Mouse (Mus musculus): Measurements from ENCODE around the gene Nell2.
"Not testable (repeated sequence)": the region's sequence is repeated elsewhere in the genome, so short reads cannot be mapped to it uniquely, and the experiment has no call there.

The Nell2 gene

DNA sequence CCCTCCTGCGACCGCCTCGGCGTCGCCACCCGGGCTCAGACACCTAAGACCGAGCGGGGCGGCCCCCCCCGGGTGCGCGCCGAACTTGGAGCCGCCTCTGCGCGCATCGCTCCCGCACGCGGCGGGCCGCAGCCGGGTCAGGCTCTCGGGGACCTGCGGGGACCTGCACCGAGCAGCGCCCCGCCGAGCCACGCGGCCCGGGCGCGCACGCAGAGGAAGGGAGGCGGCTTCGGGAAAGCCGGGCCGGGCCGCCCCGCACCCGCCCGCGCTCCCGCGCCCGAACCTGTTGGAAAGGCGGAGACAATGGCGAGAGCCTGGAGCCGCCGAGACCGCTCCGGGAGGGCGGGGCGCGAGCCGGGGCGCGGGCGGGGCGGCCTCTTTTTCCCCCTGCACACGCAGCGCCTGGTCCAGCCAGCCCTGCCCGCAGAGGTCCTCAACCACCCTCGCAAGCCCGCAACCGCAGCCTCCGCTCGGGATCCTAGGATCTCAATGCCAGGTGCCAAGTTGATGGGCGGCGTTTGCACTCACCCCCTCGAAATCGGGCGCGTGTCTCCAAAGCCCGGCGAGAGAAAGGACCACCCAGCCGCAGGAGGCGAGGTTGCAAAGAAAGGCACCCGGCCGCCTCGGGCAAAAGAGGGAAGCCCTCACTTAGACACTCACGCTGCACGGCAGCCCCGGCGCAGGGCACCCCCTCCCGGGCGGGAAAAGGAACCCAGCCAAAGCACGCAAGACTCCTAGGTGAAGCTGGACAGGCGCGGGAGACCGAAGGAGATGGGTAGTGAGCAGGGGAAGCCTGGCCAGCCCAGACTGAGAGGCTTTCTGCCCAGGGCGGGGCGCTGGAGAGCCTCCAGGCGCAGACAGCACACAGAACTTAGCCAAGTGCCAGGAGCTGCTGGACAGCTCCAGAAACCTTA is at the start of gene Nell2:
Gene Nell2 (minus strand): TSS at position 612 of the 914 bp plus-strand sequence.
- peak; percentile 70 to 81 for DNase-seq (ENCODE audit: low spot score in 2 of 2)

GRCm38 (mm10) chr15:95574661-95575060 is 46.3 kb upstream of the Nell2 start:
- DNase-seq (ENCODE audit: low spot score in 2 of 2), result peak; percentile 66 to 80

DNA sequence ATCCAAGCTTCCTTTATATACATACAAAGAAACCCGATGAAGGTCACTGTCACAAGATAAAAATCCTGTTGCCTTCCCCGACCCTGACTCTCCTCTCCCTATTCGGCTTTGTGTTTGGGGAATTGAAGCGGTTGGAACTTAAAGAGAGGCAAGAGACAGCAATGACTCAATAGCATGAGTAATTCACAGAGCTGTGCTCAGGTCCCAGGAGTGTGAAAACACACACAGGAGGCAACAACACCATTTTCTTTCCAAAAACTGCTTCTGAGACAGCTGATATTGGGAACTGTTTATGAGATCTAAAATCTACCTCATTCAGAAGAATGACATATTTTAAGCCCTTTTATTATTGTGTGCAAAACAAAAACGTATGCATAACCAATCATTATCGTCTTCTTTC is 41.2 kb upstream of the Nell2 start:
- no peak for DNase-seq (ENCODE audit: low spot score in 2 of 2)

- DNase-seq (ENCODE audit: low spot score in 2 of 2), result no peak
Measured at GRCm38 (mm10) chr15:95565160-95565559, 36.8 kb upstream of the Nell2 start.

DNA sequence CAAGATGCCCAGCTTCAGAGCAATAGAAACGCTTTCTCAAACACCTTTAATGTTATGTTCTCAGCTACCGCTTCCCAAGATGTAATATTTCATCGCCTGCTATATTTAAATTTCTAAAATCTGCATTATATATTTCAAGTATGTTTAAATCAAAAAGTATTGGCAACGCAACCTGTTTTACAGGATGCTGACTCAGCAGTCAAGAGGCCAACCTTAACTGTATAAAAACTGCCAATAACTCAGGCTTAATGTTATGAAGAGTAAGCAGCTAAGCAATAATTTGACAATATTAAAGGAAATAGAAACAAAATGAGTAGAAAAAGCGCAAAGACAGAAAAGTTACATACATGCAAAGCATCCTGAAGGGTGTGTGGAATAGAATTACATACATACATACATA is 32.9 kb upstream of the Nell2 start:
- no peak for DNase-seq (ENCODE audit: low spot score in 2 of 2)

DNA sequence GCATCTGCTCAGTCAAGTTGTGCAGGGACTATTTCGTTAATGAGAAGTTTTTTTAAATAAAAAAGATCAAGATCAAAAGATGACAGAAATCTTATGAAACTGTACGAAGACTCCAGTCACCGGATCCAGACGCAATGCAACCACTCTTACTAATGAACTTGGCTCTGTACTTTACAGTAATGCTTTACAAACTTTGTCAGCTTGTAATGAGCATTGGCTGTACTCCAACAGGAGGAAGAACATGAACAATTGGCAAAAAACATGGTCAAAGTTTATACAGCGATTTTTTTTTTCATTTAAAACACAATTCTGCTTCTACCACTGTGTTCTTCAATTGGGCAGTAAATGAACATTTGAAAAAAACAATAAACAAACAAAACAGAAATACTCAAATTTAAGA is 21.7 kb upstream of the Nell2 start:
- DNase-seq (ENCODE audit: low spot score in 2 of 2), result no peak

DNA sequence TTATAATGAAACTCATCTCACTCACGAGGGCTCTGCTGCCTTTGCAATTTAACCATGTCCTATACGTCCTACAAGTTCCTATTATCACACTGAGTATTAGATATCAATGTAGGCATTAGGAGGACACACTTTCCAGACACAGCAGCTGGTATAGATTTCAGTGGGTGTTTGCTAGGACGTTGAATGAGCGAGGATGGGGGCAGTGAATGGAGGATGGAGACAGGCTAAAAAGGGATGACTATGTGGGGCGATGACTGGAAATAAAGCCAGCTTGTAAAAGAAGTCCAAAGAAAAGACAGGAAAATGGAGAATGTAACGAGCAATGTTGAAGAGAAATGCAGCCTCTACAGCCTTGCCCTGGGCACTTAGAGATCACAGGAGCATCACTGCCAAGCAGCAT is 14.3 kb upstream of the Nell2 start:
- peak; percentile 37 to 48 for DNase-seq (ENCODE audit: low spot score in 2 of 2)

DNA sequence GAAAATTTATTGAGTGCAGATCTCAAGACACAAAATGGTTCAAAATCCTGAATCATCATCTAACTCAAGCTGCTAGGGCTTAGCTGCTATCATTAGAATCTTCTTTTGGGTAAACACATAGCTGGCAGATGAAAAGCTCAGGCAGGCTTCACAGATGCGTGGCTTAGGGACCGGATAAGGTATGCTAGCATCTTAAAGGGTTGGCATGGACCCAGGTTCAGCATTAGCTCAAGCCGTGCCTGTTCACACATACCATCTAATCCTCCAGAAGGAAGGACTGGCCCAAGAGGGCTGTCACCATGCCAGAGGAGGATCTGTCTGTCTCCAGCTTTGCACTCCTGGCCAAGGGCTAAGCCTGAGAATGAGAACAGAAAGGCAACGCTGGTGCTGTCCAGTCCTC is 8.4 kb upstream of the Nell2 start:
- DNase-seq (ENCODE audit: low spot score in 2 of 2), result peak in 1 of 2 experiments; percentile 29

- DNase-seq (ENCODE audit: low spot score in 2 of 2), result peak; percentile 41 to 64
Measured at GRCm38 (mm10) chr15:95536230-95536629, 7.9 kb upstream of the Nell2 start.

DNA sequence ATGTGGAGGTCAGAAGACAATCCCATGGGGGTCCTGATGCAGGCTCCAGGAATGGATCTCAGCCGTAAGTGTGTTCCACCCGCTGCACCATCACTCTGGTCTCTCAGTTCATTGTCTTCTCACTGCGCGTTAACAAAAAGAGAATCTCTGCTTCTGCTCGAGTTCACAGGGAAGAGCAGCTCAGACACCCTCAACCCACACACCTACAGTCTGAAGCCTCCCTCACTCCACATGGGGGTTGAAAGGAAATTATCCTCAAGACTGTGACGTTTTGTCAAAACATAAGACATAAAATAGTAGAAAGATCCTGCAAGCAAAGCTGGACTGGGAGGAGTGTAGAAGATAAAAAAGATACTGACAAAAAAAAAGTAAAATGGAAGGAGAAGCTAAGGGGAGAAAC is 6.3 kb upstream of the Nell2 start:
- no peak for DNase-seq (ENCODE audit: low spot score in 2 of 2)

GRCm38 (mm10) chr15:95527461-95527947 is 855 bp downstream of the Nell2 start:
- peak in 1 of 2 experiments; percentile 48 for DNase-seq (ENCODE audit: low spot score in 2 of 2)

DNA sequence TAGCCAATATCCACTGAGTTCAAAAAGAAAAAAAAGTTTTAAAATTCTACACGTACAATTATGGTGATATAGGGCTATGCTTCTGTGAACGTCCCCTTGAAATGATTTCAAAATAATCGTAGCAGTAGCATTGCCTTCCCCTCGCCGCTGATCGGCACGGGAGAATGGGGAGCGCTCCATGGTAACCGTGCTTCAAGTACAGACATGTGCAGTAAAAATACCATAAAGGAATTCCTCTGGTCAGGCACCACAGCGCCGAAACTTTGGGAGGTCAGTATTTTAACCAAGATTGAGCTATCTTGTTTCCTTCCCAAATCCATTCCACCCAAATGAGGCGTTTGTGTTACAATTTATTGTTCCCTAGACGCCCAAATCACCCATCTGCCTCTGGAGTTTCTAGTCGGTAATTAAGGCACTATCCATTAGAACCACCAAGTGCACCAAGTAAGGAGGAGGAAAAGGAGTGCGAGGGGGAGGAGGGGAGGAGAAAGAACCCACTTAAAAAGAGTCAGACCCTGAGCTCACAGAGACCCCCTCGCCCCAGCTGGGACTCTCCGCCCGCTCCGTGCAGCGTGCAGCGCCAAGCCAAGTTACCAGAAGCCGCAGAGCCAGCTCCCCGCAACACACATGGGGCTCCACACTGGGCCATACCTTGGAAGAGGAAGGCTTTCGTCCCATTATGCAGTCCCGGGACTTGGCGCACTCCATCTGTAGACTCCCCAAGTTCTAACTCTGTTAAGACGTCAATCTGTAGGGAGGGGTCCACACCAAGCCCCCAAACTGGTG is 1.5 kb downstream of the Nell2 start:
- no peak for DNase-seq (ENCODE audit: low spot score in 2 of 2)

GRCm38 (mm10) chr15:95525997-95526396 is 2.4 kb downstream of the Nell2 start:
- DNase-seq (ENCODE audit: low spot score in 2 of 2), result peak; percentile 75 to 79

GRCm38 (mm10) chr15:95518204-95518603 is 10.2 kb downstream of the Nell2 start:
- no peak for DNase-seq (ENCODE audit: low spot score in 2 of 2)

DNA sequence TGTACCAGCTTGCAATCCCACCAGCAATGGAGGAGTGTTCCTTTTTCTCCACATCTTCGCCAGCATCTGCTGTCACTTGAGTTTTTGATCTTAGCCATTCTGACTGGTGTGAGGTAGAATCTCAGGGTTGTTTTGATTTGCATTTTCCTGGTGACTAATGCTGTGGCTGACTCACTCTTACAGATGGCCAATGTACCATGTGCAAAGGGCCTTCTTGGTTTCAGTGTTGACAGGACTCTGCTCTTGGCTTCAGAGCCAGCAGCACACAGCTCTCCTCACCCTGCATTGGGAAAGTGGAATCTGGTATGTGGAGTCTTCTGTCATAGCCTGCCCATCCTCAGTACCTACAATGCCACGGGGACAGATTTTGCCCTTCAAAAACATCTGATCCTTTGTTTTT is 15.1 kb downstream of the Nell2 start:
- not testable (repeated sequence) for DNase-seq (ENCODE audit: low spot score in 2 of 2)

DNA sequence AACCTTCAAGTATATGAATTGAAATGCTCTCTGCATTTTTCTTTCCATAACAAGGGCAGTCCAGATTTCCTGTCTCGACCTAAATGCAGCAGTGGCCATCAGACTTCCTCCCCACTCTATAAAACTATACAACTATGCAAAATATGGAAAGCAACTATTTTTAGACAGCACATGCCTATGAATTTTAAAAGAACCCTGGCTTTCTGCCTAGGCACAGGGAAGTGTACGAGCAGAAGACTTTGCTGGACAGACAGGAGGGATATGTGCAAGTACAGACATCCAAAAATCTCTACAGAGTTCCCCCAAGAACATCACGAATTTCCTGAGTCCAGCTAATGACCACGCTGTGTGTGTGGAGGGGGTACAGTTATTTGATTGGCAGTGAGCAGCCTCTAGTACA is 32.7 kb downstream of the Nell2 start:
- no peak for DNase-seq (ENCODE audit: low spot score in 2 of 2)

GRCm38 (mm10) chr15:95495193-95495592 is 33.2 kb downstream of the Nell2 start:
- DNase-seq (ENCODE audit: low spot score in 2 of 2), result no peak

DNA sequence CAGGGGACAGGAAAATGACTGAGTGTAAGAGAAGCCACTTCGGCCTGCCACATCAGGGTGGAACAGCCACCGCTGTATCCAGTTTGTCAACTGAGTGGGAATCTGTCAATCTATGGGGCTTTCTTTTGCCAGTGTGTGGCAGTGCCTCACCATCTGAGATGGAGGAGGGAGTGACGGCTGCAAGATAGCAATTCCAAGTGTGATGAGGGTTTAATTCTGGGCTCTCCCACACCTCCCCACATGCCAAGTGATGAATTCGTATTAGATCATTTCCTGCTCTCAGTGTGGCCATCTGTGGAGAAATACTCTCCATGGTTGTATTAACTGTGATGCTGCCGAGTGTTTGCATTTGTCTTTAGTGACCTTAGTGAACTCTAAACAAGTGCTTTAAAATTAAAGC is 36.2 kb downstream of the Nell2 start:
- peak; percentile 69 to 80 for DNase-seq (ENCODE audit: low spot score in 2 of 2)

DNA sequence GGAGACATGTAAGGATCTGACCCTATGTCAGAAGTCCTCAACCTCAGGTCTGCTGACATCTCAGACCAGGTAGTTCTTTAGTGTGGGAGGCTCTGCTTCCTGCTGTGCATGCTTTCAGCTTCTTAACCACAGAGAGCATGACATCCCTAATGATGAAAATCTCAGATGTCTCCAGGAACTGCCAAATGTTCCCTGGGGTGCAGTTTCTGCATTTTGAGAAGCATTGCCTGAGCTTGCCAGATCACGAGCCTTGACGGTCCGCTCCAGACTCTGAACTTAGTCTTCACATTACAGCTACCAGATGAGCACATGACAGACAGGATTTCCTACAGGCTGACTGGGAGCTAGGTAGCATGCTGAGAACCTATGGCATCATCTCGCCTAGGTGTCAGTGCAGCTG is 39.2 kb downstream of the Nell2 start:
- no peak for DNase-seq (ENCODE audit: low spot score in 2 of 2)

DNA sequence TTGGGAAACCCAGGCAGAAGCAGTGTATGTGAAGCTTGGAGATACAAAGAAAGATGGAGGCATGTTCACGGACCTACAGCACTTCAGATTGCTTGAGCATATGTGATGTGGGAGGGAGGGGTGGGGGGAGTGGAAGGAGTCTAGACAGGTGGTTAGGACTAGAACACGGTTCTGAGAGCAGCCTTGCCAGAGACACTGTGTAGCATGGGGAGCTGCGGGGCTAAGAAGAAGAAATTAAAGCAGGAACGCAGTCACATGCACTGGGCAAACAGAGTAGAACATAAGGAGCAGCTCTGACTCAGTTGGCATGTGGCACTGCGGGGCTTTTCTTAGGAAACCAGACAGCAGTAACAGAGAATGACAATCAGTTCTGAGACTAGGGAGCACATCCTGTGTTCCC is 40.4 kb downstream of the Nell2 start:
- DNase-seq (ENCODE audit: low spot score in 2 of 2), result peak; percentile 76 to 79

DNA sequence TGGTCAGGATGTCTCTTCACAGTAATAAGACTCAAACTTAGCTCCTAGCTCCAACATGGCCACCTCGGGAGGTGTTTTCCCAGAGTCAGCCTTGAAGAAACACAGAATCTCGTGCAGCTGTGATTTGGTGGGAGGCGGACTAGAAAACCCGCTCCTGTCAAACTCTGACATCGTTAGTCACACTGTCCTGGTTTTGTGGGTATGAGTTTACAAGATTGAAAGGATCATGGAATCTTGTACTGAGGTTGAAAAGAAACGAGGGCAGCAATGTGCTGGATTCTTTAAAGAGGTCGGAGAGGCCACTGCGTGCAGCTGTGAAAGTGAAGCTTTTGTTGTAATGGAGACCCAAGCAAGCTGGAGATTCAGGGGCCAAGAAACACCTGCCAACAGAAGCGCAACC is 46.4 kb downstream of the Nell2 start:
- no peak for DNase-seq (ENCODE audit: low spot score in 2 of 2)

GRCm38 (mm10) chr15:95481585-95481984 is 46.8 kb downstream of the Nell2 start:
- no peak for DNase-seq (ENCODE audit: low spot score in 2 of 2)

DNA sequence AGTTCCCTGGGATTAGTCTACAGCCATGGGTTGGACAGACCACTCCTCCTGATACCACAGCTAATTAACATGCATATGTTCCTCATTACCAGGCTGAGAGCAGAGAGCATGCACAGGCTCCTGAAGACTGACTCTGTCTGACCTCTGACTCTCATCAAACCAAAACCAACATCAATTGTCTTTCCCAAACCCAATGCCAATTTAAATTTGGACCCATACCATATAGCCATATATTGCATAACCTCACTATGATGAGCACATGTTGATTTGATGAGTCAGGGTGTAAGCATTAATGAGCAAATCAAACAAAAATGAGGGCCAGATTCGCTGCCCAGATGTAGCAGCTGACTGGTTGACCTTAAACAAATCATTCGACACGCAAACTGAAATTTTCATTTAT is 51.9 kb downstream of the Nell2 start:
- no peak for DNase-seq (ENCODE audit: low spot score in 2 of 2)
